Mouse (Mus musculus) midbrain, embryonic 12.5 days (tissue): ENCODE measurements at regions not wholly inside any gene's neighbourhood (a gene's known extent, or its start where the extent isn't known, plus 50 kb on each side); places are given as distances from the start of the nearest gene placed in this dataset.
"Not testable (repeated sequence)": the region's sequence is repeated elsewhere in the genome, so short reads cannot be mapped to it uniquely, and the experiment has no call there.

Experiments used
- ATAC-seq: fragments of 200-750 bp; cut with Nextera tagmentation; 2 replicates; pipeline ENCODE4 v1.8.0; 2017; ENCODE audit warnings: low read depth, moderate TSS enrichment, moderate library complexity; ENCODE audit not compliant: low FRiP score
- H3K27ac ChIP-seq: fragments of 300-500 bp; sonication (generic); replicated peaks from 2 replicates; pipeline ENCODE4 v1.5.1; 2016; ENCODE audit warnings: mild to moderate bottlenecking
- H3K27me3 ChIP-seq: fragments of 300-500 bp; sonication (generic); 2 replicates; pipeline ENCODE4 v1.6.1; 2016; ENCODE audit warnings: mild to moderate bottlenecking
- H3K36me3 ChIP-seq: fragments of 300-500 bp; sonication (generic); 2 replicates; pipeline ENCODE4 v1.6.1; 2016
- H3K4me1 ChIP-seq: fragments of 300-500 bp; sonication (generic); 2 replicates; pipeline ENCODE4 v1.6.1; 2016
- H3K4me2 ChIP-seq: fragments of 300-500 bp; sonication (generic); replicated peaks from 2 replicates; pipeline ENCODE4 v1.6.1; 2016; ENCODE audit warnings: mild to moderate bottlenecking, moderate library complexity
- H3K4me3 ChIP-seq: fragments of 300-500 bp; sonication (generic); 2 replicates; pipeline ENCODE4 v1.5.1; 2016; ENCODE audit warnings: mild to moderate bottlenecking
- H3K9ac ChIP-seq: fragments of 300-500 bp; sonication (generic); replicated peaks from 2 replicates; pipeline ENCODE4 v1.6.1; 2016; ENCODE audit warnings: mild to moderate bottlenecking, moderate library complexity
- H3K9me3 ChIP-seq: fragments of 300-500 bp; sonication (generic); 2 replicates; pipeline ENCODE4 v1.6.1; 2016; ENCODE audit warnings: mild to moderate bottlenecking
- WGBS: fragments of 180-500 bp; shearing (Covaris S2); methylation state at CpG from one replicate; pipeline ENCODE4 v1.1.7; 2016; 5-methylcytosine and 5-hydroxymethylcytosine counted together

GRCm38 (mm10) chr1:81738384-81738783, 494.5 kb upstream of the Gm9747 start:
- no peak overlapping the region for H3K27ac ChIP-seq
- no peak overlapping the region for H3K4me2 ChIP-seq
- H3K27me3 ChIP-seq, result no peaks in the 10 kb centered on the region
- H3K4me3 ChIP-seq, result no peak overlapping the region
- 55% methylated on average over 2 of the region's 2 CpGs for WGBS
- H3K36me3 ChIP-seq, result no peaks in the 10 kb centered on the region
- H3K9ac ChIP-seq, result no peak overlapping the region
- no peaks in the 10 kb centered on the region for H3K9me3 ChIP-seq
- H3K4me1 ChIP-seq, result no peaks in the 10 kb centered on the region
- no peak for ATAC-seq

- no peak for ATAC-seq
- Histone ChIP-seq H3K9me3 (no peaks in the 10 kb centered on the region), H3K4me2 (no peak overlapping the region), H3K36me3 (no peaks in the 10 kb centered on the region), H3K27ac (no peak overlapping the region), H3K9ac (no peak overlapping the region), H3K27me3 (no peaks in the 10 kb centered on the region), H3K4me3 (no peak overlapping the region), H3K4me1 (peaks cover 4% of the 10 kb centered on the region)
- whole genome bisulfite sequencing, result 56% methylated on average over 3 of the region's 3 CpGs
Observed at GRCm38 (mm10) chr1:81739392-81739791, 493.5 kb upstream of the Gm9747 start.

GRCm38 (mm10) chr1:81739981-81740380, 492.9 kb upstream of the Gm9747 start:
- H3K4me1 ChIP-seq, result peaks cover 8% of the 10 kb centered on the region

GRCm38 (mm10) chr1:81741882-81742281, 491.0 kb upstream of the Gm9747 start:
- 88% methylated on average over 8 of the region's 8 CpGs for WGBS
- not testable (repeated sequence) for H3K4me2 ChIP-seq, H3K27me3 ChIP-seq, H3K36me3 ChIP-seq, ATAC-seq, H3K9ac ChIP-seq, H3K9me3 ChIP-seq, H3K4me3 ChIP-seq, H3K27ac ChIP-seq
- H3K4me1 ChIP-seq, result peaks cover 12% of the 10 kb centered on the region

More at GRCm38 (mm10) chr1:81739981-81740380, 492.9 kb upstream of the Gm9747 start:
- H3K4me3 ChIP-seq, result no peak overlapping the region
- no peaks in the 10 kb centered on the region for H3K9me3 ChIP-seq
- H3K4me2 ChIP-seq, result no peak overlapping the region
- H3K27ac ChIP-seq, result no peak overlapping the region
- H3K9ac ChIP-seq, result no peak overlapping the region
- H3K36me3 ChIP-seq, result no peaks in the 10 kb centered on the region
- ATAC-seq, result no peak
- WGBS, result 96% methylated on average over 1 of the region's 1 CpGs
- no peaks in the 10 kb centered on the region for H3K27me3 ChIP-seq

- peak; percentile 68; the same call in 1 of the 2 replicates for ATAC-seq
- Histone ChIP-seq H3K4me2 (no peak overlapping the region), H3K9ac (no peak overlapping the region), H3K4me3 (no peak overlapping the region), H3K4me1 (peaks cover 12% of the 10 kb centered on the region), H3K27ac (peak overlapping the region; percentile 1; the same call in 1 of the 2 replicates), H3K36me3 (no peaks in the 10 kb centered on the region), H3K9me3 (no peaks in the 10 kb centered on the region), H3K27me3 (no peaks in the 10 kb centered on the region)
- 48% methylated on average over 8 of the region's 8 CpGs for WGBS
Observed at GRCm38 (mm10) chr1:81744524-81744923, 488.4 kb upstream of the Gm9747 start.

- Histone ChIP-seq H3K27me3 (no peaks in the 10 kb centered on the region), H3K9ac (no peak overlapping the region), H3K9me3 (no peaks in the 10 kb centered on the region), H3K4me2 (no peak overlapping the region), H3K27ac (0 out of 2 replicates have a peak overlapping the region, but pooled peaks have one; percentile 1), H3K36me3 (no peaks in the 10 kb centered on the region), H3K4me3 (no peak overlapping the region), H3K4me1 (peaks cover 12% of the 10 kb centered on the region)
- 0 out of 2 replicates have a peak, but pooled peaks have one; percentile 4 for ATAC-seq
- 67% methylated on average over 14 of the region's 14 CpGs for WGBS
Observed at GRCm38 (mm10) chr1:81745024-81745960, 487.6 kb upstream of the Gm9747 start.

- H3K4me2 ChIP-seq, result no peak overlapping the region
- no peaks in the 10 kb centered on the region for H3K27me3 ChIP-seq
- no peaks in the 10 kb centered on the region for H3K36me3 ChIP-seq
- H3K4me3 ChIP-seq, result no peak overlapping the region
- ATAC-seq, result no peak
- H3K9ac ChIP-seq, result no peak overlapping the region
- no peaks in the 10 kb centered on the region for H3K9me3 ChIP-seq
- no peak overlapping the region for H3K27ac ChIP-seq
- 86% methylated on average over 3 of the region's 3 CpGs for WGBS
- peaks cover 12% of the 10 kb centered on the region for H3K4me1 ChIP-seq
Observed at GRCm38 (mm10) chr1:81746013-81746412, 486.9 kb upstream of the Gm9747 start.

GRCm38 (mm10) chr1:81747025-81747424, 485.9 kb upstream of the Gm9747 start:
- Histone ChIP-seq H3K4me3 (no peak overlapping the region), H3K4me2 (no peak overlapping the region), H3K9ac (no peak overlapping the region), H3K27ac (no peak overlapping the region), H3K36me3 (no peaks in the 10 kb centered on the region), H3K9me3 (no peaks in the 10 kb centered on the region), H3K27me3 (no peaks in the 10 kb centered on the region), H3K4me1 (peaks cover 12% of the 10 kb centered on the region)
- no peak for ATAC-seq
- WGBS, result 95% methylated on average over 3 of the region's 3 CpGs

GRCm38 (mm10) chr1:81754067-81754466, 478.8 kb upstream of the Gm9747 start:
- ATAC-seq, result no peak
- Histone ChIP-seq H3K27ac (no peak overlapping the region), H3K9me3 (no peaks in the 10 kb centered on the region), H3K4me2 (no peak overlapping the region), H3K9ac (no peak overlapping the region), H3K4me1 (no peaks in the 10 kb centered on the region), H3K4me3 (no peak overlapping the region), H3K27me3 (no peaks in the 10 kb centered on the region), H3K36me3 (no peaks in the 10 kb centered on the region)
- 80% methylated on average over 2 of the region's 2 CpGs for WGBS

- Histone ChIP-seq H3K4me1 (no peaks in the 10 kb centered on the region), H3K4me3 (no peak overlapping the region), H3K4me2 (no peak overlapping the region), H3K9me3 (no peaks in the 10 kb centered on the region), H3K36me3 (no peaks in the 10 kb centered on the region), H3K27ac (no peak overlapping the region), H3K27me3 (no peaks in the 10 kb centered on the region), H3K9ac (no peak overlapping the region)
- 88% methylated on average over 3 of the region's 3 CpGs for WGBS
- no peak for ATAC-seq
Observed at GRCm38 (mm10) chr1:81755281-81755680, 477.6 kb upstream of the Gm9747 start.

- no peaks in the 10 kb centered on the region for H3K4me1 ChIP-seq
- no peaks in the 10 kb centered on the region for H3K27me3 ChIP-seq
- no peaks in the 10 kb centered on the region for H3K9me3 ChIP-seq
- H3K36me3 ChIP-seq, result no peaks in the 10 kb centered on the region
- no peak overlapping the region for H3K27ac ChIP-seq
- no peak overlapping the region for H3K9ac ChIP-seq
- ATAC-seq, result no peak
- WGBS, result 78% methylated on average over 2 of the region's 2 CpGs
- H3K4me2 ChIP-seq, result no peak overlapping the region
- no peak overlapping the region for H3K4me3 ChIP-seq
Observed at GRCm38 (mm10) chr1:81755694-81756093, 477.2 kb upstream of the Gm9747 start.

- Histone ChIP-seq H3K9ac (no peak overlapping the region), H3K27me3 (no peaks in the 10 kb centered on the region), H3K36me3 (no peaks in the 10 kb centered on the region), H3K9me3 (no peaks in the 10 kb centered on the region), H3K4me3 (no peak overlapping the region), H3K4me2 (no peak overlapping the region), H3K4me1 (no peaks in the 10 kb centered on the region), H3K27ac (no peak overlapping the region)
- no peak for ATAC-seq
- 81% methylated on average over 2 of the region's 2 CpGs for WGBS
Observed at GRCm38 (mm10) chr1:81759919-81760318, 473.0 kb upstream of the Gm9747 start.
